Mouse (Mus musculus): Measurements from ENCODE around the gene Gm47985. TPM values are rescaled to one million over a fixed set of nuclear protein-coding genes. Genes with fewer than 3 reads are reported as not detected.
"Not testable (repeated sequence)": the region's sequence is repeated elsewhere in the genome, so short reads cannot be mapped to it uniquely, and the experiment has no call there.

Gene Gm47985
- polyA plus RNA-seq, 1 experiment from 2014 or later: 0.40 TPM

DNA sequence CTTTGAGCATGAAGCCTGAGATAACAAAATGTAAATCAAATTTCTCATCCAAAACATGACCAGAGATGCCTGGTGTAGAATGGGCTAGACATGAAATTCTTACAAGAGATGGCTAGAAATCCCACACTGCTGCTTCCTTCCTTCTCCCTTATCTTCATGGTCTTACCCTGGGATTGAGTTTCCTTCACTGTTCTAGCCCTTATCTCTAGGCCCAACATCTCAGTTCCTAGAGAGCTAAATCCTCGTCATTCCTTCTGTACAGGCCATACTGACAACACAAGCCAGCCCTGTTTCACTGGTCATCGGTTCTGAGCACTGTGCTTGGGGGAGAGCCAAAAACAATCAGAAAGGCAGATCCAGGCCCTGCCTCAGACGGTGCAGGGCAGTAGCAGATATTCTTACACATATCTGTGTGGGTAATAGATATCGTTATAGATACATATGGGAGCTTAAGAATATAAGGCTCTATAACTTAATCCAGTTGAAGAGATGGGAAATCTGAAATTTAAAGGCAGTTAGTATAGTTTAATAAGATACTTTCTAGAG, 4.6 kb downstream of the Gm47985 start:
- H3K27ac ChIP-seq (replicated peaks); H3K9me3 ChIP-seq; H3K36me3 ChIP-seq (replicated peaks); H3K27me3 ChIP-seq (replicated peaks; ENCODE audit: low read depth, poor library complexity, severe bottlenecking); H3K4me3 ChIP-seq; H3K4me1 ChIP-seq; DNase-seq (ENCODE audit: low spot score): not testable (repeated sequence)
- WGBS: 87% methylated on average over 4 of the region's 4 CpGs

DNA sequence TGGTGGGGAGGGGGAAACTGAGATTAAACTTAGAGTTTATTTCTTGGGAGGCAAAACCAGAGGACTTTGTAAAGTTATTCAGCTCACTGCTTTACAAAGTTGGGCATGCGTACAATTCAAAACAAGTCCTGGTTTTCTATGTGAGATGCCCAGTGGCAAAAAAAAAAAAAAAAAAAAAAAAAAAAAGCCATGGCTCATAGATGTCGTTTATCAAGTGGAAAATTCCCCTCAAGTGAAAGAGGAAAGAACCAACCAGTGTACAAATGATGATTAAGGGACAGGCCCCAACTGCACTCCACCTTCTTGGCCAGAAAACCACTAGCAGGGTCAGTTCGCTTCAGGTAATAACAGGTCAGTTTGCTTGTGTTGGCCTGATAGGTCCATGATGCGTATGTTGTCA, 6.1 kb downstream of the Gm47985 start:
- no peaks in the 10 kb centered on the region for H3K9me3 ChIP-seq
- DNase-seq (ENCODE audit: low spot score): no peak
- H3K27me3 ChIP-seq (replicated peaks; ENCODE audit: low read depth, poor library complexity, severe bottlenecking): no peaks in the 10 kb centered on the region
- 90% methylated on average over 4 of the region's 4 CpGs for whole genome bisulfite sequencing
- no peak overlapping the region for H3K4me3 ChIP-seq
- H3K27ac ChIP-seq (replicated peaks): no peak overlapping the region
- H3K36me3 ChIP-seq (replicated peaks): no peaks in the 10 kb centered on the region
- no peaks in the 10 kb centered on the region for H3K4me1 ChIP-seq

- not testable (repeated sequence) for H3K4me3 ChIP-seq; H3K9me3 ChIP-seq; H3K27ac ChIP-seq (replicated peaks); H3K4me1 ChIP-seq; H3K27me3 ChIP-seq (replicated peaks; ENCODE audit: low read depth, poor library complexity, severe bottlenecking); H3K36me3 ChIP-seq (replicated peaks); DNase-seq (ENCODE audit: low spot score)
- 100% methylated on average over 1 of the region's 7 CpGs for WGBS
Observed at GRCm38 (mm10) chr1:151192075-151192474, 9.7 kb downstream of the Gm47985 start, which contains the start of gene Gm8947. Gm8947 (plus strand) TSS chr1:151192376.

DNA sequence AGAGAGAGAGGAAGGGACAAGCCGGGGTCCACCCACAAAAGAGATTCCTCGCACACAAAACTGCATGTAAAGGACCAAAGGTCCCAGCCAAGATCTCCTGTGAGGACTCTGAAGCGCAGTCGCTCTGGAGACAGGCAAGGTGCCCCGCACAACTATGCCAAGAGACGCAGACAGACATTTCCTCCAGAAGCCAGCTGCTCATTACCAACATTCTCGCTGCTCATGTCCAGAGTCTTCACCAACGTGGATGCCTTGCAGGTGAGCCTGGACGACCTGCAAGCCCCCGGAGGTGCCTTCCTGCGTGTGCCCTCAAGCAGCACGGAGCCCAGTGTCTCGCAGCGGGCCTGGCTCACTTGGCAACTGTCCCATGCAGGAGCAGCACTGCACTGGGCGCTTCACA, 10.4 kb downstream of the Gm47985 start:
- H3K36me3 ChIP-seq (replicated peaks); H3K4me1 ChIP-seq; H3K27me3 ChIP-seq (replicated peaks; ENCODE audit: low read depth, poor library complexity, severe bottlenecking); H3K27ac ChIP-seq (replicated peaks); H3K9me3 ChIP-seq; H3K4me3 ChIP-seq; DNase-seq (ENCODE audit: low spot score): not testable (repeated sequence)
- 92% methylated on average over 15 of the region's 15 CpGs for WGBS

- not testable (repeated sequence) for H3K27ac ChIP-seq (replicated peaks); H3K27me3 ChIP-seq (replicated peaks; ENCODE audit: low read depth, poor library complexity, severe bottlenecking); H3K36me3 ChIP-seq (replicated peaks); H3K4me3 ChIP-seq; H3K9me3 ChIP-seq; H3K4me1 ChIP-seq; DNase-seq (ENCODE audit: low spot score)
- 73% methylated on average over 4 of the region's 4 CpGs for WGBS
Observed at GRCm38 (mm10) chr1:151195986-151196385, 13.6 kb downstream of the Gm47985 start.

- not testable (repeated sequence) for H3K4me3 ChIP-seq; H3K27me3 ChIP-seq (replicated peaks; ENCODE audit: low read depth, poor library complexity, severe bottlenecking); H3K9me3 ChIP-seq; H3K4me1 ChIP-seq; DNase-seq (ENCODE audit: low spot score); H3K27ac ChIP-seq (replicated peaks); H3K36me3 ChIP-seq (replicated peaks)
- 75% methylated on average over 3 of the region's 3 CpGs for WGBS
Observed at GRCm38 (mm10) chr1:151196690-151197089, 14.4 kb downstream of the Gm47985 start.

- H3K4me1 ChIP-seq; H3K36me3 ChIP-seq (replicated peaks); H3K27me3 ChIP-seq (replicated peaks; ENCODE audit: low read depth, poor library complexity, severe bottlenecking); H3K4me3 ChIP-seq; H3K27ac ChIP-seq (replicated peaks); H3K9me3 ChIP-seq; DNase-seq (ENCODE audit: low spot score): not testable (repeated sequence)
- 90% methylated on average over 4 of the region's 4 CpGs for whole genome bisulfite sequencing
Observed at GRCm38 (mm10) chr1:151198120-151198519, 15.8 kb downstream of the Gm47985 start, which contains the start of gene Gm47995. Gm47995 (plus strand) TSS chr1:151198448.

DNA sequence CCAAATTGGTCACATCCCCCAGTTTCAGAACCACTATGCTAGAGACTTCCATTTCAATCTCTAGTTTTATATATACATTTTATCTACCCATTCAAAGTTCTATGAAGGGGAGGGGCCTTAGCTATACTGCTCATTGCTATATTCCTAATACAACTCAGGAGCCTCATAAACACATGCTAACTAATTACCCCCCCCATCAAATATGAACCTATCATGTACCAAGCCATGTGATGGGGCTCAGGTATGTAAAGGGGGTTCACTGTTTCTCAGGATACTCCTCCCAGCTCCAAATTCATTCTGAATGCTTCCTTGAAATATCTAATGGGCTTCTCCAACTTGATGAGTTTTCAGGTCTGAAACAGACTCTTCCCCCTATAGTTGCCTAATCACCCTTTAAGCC, 18.3 kb downstream of the Gm47985 start:
- not testable (repeated sequence) for H3K9me3 ChIP-seq; H3K4me3 ChIP-seq; H3K27me3 ChIP-seq (replicated peaks; ENCODE audit: low read depth, poor library complexity, severe bottlenecking); H3K27ac ChIP-seq (replicated peaks); H3K4me1 ChIP-seq; DNase-seq (ENCODE audit: low spot score); H3K36me3 ChIP-seq (replicated peaks)

DNA sequence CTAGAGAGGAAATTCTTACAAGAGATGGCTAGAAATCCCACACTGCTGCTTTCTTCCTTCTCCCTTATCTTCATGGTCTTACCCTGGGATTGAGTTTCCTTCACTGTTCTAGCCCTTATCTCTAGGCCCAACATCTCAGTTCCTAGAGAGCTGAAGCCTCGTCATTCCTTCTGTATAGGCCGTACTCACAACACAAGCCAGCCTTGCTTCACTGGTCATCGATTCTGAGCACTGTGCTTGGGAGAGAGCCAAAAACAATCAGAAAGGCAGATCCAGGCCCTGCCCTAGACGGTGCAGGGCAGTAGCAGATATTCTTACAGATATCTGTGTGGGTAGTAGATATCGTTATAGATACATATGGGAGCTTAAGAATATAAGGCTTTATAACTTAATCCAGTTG, 20.4 kb downstream of the Gm47985 start:
- not testable (repeated sequence) for DNase-seq (ENCODE audit: low spot score); H3K4me3 ChIP-seq; H3K36me3 ChIP-seq (replicated peaks); H3K4me1 ChIP-seq; H3K27ac ChIP-seq (replicated peaks); H3K9me3 ChIP-seq; H3K27me3 ChIP-seq (replicated peaks; ENCODE audit: low read depth, poor library complexity, severe bottlenecking)
- WGBS: 84% methylated on average over 4 of the region's 5 CpGs

DNA sequence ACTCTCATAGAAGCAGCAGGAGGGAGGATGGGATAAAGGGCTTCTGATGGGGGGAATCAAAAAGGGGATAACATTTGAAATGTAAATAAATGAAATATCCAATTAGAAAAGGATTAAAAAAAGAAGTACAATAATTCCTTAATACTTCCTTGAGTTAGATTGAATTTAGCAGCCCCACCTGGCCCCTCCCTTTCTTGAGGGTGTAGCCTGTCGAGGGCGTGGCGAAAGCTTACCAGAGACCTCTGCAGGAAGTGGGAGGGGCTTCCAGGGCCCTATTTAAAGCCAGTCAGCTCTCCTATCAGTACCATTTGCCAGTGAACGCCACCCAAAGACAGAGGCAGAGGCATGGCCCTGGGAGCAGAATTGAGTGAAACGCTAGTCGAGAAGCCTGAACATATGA, 21.5 kb downstream of the Gm47985 start, which contains the start of gene 3110040M04Rik:
Gene 3110040M04Rik (plus strand): TSS at position 304 of the 400 bp plus-strand sequence.
- H3K36me3 ChIP-seq (replicated peaks); H3K4me3 ChIP-seq; H3K27ac ChIP-seq (replicated peaks); DNase-seq (ENCODE audit: low spot score); H3K9me3 ChIP-seq; H3K4me1 ChIP-seq; H3K27me3 ChIP-seq (replicated peaks; ENCODE audit: low read depth, poor library complexity, severe bottlenecking): not testable (repeated sequence)
- WGBS: no CpG with 5 or more reads among the region's 6 CpGs

GRCm38 (mm10) chr1:151208493-151208892, 26.2 kb downstream of the Gm47985 start:
- not testable (repeated sequence) for H3K27me3 ChIP-seq (replicated peaks; ENCODE audit: low read depth, poor library complexity, severe bottlenecking); H3K27ac ChIP-seq (replicated peaks); H3K4me1 ChIP-seq; H3K9me3 ChIP-seq; H3K4me3 ChIP-seq; DNase-seq (ENCODE audit: low spot score); H3K36me3 ChIP-seq (replicated peaks)
- 84% methylated on average over 4 of the region's 5 CpGs for WGBS

- H3K9me3 ChIP-seq; H3K36me3 ChIP-seq (replicated peaks); H3K4me1 ChIP-seq; DNase-seq (ENCODE audit: low spot score); H3K27ac ChIP-seq (replicated peaks); H3K4me3 ChIP-seq; H3K27me3 ChIP-seq (replicated peaks; ENCODE audit: low read depth, poor library complexity, severe bottlenecking): not testable (repeated sequence)
Observed at GRCm38 (mm10) chr1:151208944-151209343, 26.6 kb downstream of the Gm47985 start.

- not testable (repeated sequence) for H3K4me3 ChIP-seq; H3K9me3 ChIP-seq; H3K27ac ChIP-seq (replicated peaks); H3K4me1 ChIP-seq; H3K36me3 ChIP-seq (replicated peaks); DNase-seq (ENCODE audit: low spot score); H3K27me3 ChIP-seq (replicated peaks; ENCODE audit: low read depth, poor library complexity, severe bottlenecking)
- WGBS: 88% methylated on average over 6 of the region's 8 CpGs
Observed at GRCm38 (mm10) chr1:151209824-151210355, 27.6 kb downstream of the Gm47985 start, which contains the start of gene Gm47996. Gm47996 (plus strand) TSS chr1:151210131.

All from embryonic facial prominence, embryonic 10.5 days (tissue).